Mouse (Mus musculus) ES-E14 (cell line): ENCODE measurements around the gene Zfp507.

ENCODE experiments used
- HCFC1 ChIP-seq: IDR thresholded peaks from 2 replicates; pipeline ENCODE4 v1.6.1; 2012; ENCODE audit warnings: low read length, inconsistent platforms, borderline replicate concordance; ENCODE audit not compliant: insufficient read depth
- ZC3H11A ChIP-seq: IDR thresholded peaks from 2 replicates; pipeline ENCODE4 v1.6.1; 2012; ENCODE audit warnings: low read depth, mild to moderate bottlenecking, inconsistent platforms, low read length, borderline replicate concordance
- ZNF384 ChIP-seq: IDR thresholded peaks from 2 replicates; pipeline ENCODE4 v1.6.1; 2012; ENCODE audit warnings: low read depth, low read length, inconsistent platforms

GRCm38 (mm10) chr7:35794145-35794664 lies 8.6 kb downstream of the Zfp507 start:
- no peak for TF ChIP-seq ZC3H11A
- TF ChIP-seq ZNF384, result no peak
- TF ChIP-seq HCFC1, result no peak
